Mouse (Mus musculus): Measurements from ENCODE around the gene Ppp1r17. TPM values are rescaled to one million over a fixed set of nuclear protein-coding genes. Genes with fewer than 3 reads are reported as not detected.

Ppp1r17 gene
- total and polyA plus RNA-seq, 3 experiments, result not detected

DNA sequence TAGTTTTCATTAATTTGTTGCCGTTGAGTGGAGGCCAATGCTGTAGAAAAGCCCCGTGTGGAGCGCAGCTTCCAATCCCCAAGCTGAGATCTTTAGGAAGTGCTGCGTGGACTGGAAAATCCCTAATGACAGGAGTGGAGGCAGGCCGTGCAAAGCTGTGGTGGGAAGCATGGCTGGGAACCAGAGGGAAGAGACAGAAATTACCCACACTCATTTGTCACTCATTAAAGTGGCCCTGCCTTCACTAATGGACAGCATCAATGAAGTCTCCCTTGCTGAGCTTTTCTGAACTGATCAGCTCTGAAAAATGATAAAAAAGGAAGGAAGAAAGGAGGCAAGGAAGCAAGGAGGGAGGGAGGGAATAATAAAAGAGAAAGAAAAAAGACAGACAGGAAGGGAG is 12.7 kb downstream of the Ppp1r17 start:
- no peak for TF ChIP-seq MEF2A (IDR thresholded peaks at IDR 0.05; ENCODE audit: extremely low read depth, insufficient replicate concordance, low read depth, low read length, poor library complexity, severe bottlenecking)
- TF ChIP-seq MAZ (IDR thresholded peaks at IDR 0.05; ENCODE audit: low read depth, low read length), result no peak
- TF ChIP-seq GABPA (IDR thresholded peaks at IDR 0.05; ENCODE audit: low read depth, low read length), result no peak
- no peak for TF ChIP-seq ZKSCAN1 (IDR thresholded peaks at IDR 0.05; ENCODE audit: low read depth, low read length)
- no peak for TF ChIP-seq POLR2AphosphoS2 (IDR thresholded peaks at IDR 0.05; ENCODE audit: low read length)
- no peak for TF ChIP-seq CHD1 (IDR thresholded peaks at IDR 0.05; ENCODE audit: low read depth, low read length)
- no peak for TF ChIP-seq SIN3A (IDR thresholded peaks at IDR 0.05; ENCODE audit: low read length)
- TF ChIP-seq ZC3H11A (IDR thresholded peaks at IDR 0.05; ENCODE audit: low read depth, low read length), result no peak
- no peak for TF ChIP-seq ELF1 (IDR thresholded peaks at IDR 0.05; ENCODE audit: low read depth, low read length)
- no peak for TF ChIP-seq POLR2AphosphoS5 (IDR thresholded peaks at IDR 0.05; ENCODE audit: borderline replicate concordance, low read depth, low read length)
- no peak for TF ChIP-seq HCFC1 (IDR thresholded peaks at IDR 0.05; ENCODE audit: low read depth, low read length)
- no peak for TF ChIP-seq NRF1 (IDR thresholded peaks at IDR 0.05; ENCODE audit: insufficient read depth, low read depth, low read length, poor library complexity, severe bottlenecking)
- TF ChIP-seq MYC (IDR thresholded peaks at IDR 0.05; ENCODE audit: low read depth, low read length), result no peak
- no peak for TF ChIP-seq ZNF384 (IDR thresholded peaks at IDR 0.05; ENCODE audit: low read depth, low read length)
- no peak for TF ChIP-seq KAT2A (conservative IDR thresholded peaks at IDR 0.05; ENCODE audit: low read depth, low read length)
- no peak for TF ChIP-seq MAFK (IDR thresholded peaks at IDR 0.05; ENCODE audit: borderline replicate concordance, low read depth, low read length)
- Histone ChIP-seq H3K4me3 (ENCODE audit: control insufficient read depth in 1 of 2, insufficient read depth in 1 of 2, low read depth in 2 of 2, low read length in 2 of 2) (no peak overlapping the region), H3K36me3 (ENCODE audit: control insufficient read depth in 1 of 2, insufficient read depth in 2 of 2, low read length in 2 of 2) (no peaks in the 10 kb centered on the region), H3K4me1 (ENCODE audit: control insufficient read depth in 1 of 2, insufficient read depth in 2 of 2, low read length in 2 of 2) (no peaks in the 10 kb centered on the region), H3K9ac (ENCODE audit: control insufficient read depth, low read depth, low read length, poor library complexity, severe bottlenecking) (no peak overlapping the region), H3K79me2 (ENCODE audit: control insufficient read depth, insufficient read depth, low read length, poor library complexity) (no peaks in the 10 kb centered on the region), H3K27me3 (ENCODE audit: control insufficient read depth in 1 of 2, insufficient read depth in 2 of 2, low read length in 2 of 2) (no peaks in the 10 kb centered on the region), H3K9me3 (replicated peaks; ENCODE audit: insufficient read depth, low read length) (no peaks in the 10 kb centered on the region), H3K27ac (ENCODE audit: control insufficient read depth, low read depth, low read length) (no peak overlapping the region)
- DNase-seq (ENCODE audit: low read depth, low spot score), result no peak

DNA sequence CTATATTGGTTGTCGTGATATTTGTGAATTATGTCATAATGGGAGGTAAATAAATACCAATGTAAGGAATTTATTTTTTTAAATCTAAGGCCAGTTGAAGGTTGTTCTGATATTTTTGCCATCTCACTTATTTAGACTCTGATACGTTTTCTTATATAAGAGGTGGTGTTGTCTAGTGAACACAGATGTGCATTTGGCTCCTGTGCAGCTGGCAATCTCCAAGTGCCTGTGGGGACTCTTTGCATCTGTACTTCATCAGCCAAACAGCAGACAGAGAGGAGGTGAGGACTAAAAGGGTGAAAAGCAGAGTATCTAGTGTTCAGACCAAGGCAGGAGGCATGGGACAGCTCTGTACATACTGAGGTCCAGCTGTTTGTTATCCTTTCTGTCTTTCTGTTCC is 14.9 kb downstream of the Ppp1r17 start:
- no peak overlapping the region for H3K9ac ChIP-seq (ENCODE audit: control insufficient read depth, low read depth, low read length, poor library complexity, severe bottlenecking)
- no peaks in the 10 kb centered on the region for H3K36me3 ChIP-seq (ENCODE audit: control insufficient read depth in 1 of 2, insufficient read depth in 2 of 2, low read length in 2 of 2)
- H3K27ac ChIP-seq (ENCODE audit: control insufficient read depth, low read depth, low read length), result no peak overlapping the region
- TF ChIP-seq CHD2 (IDR thresholded peaks at IDR 0.05; ENCODE audit: low read length), result no peak
- H3K79me2 ChIP-seq (ENCODE audit: control insufficient read depth, insufficient read depth, low read length, poor library complexity), result no peaks in the 10 kb centered on the region
- no peaks in the 10 kb centered on the region for H3K4me1 ChIP-seq (ENCODE audit: control insufficient read depth in 1 of 2, insufficient read depth in 2 of 2, low read length in 2 of 2)
- no peak overlapping the region for H3K4me3 ChIP-seq (ENCODE audit: control insufficient read depth in 1 of 2, insufficient read depth in 1 of 2, low read depth in 2 of 2, low read length in 2 of 2)
- H3K27me3 ChIP-seq (ENCODE audit: control insufficient read depth in 1 of 2, insufficient read depth in 2 of 2, low read length in 2 of 2), result no peaks in the 10 kb centered on the region
- H3K9me3 ChIP-seq (replicated peaks; ENCODE audit: insufficient read depth, low read length), result no peaks in the 10 kb centered on the region
- DNase-seq (ENCODE audit: low read depth, low spot score), result no peak
